Mouse (Mus musculus) cerebellum, postnatal 10 days (tissue): ENCODE data around the gene Mmp9.

Experiments used
- DNase-seq, 2 experiments: peaks; one replicate each; pipeline ENCODE4 v3.0.0; 2021; ENCODE audit warnings: mixed read lengths in 2 of 2

Mmp9 gene

GRCm38 (mm10) chr2:164956195-164956594 lies 15.6 kb downstream of the Mmp9 start:
- no peak for DNase-seq

GRCm38 (mm10) chr2:164957548-164958315 lies 17.2 kb downstream of the Mmp9 start:
- no peak for DNase-seq

GRCm38 (mm10) chr2:164960716-164961441 lies 20.3 kb downstream of the Mmp9 start, which contains the start of gene Slc12a5:
TSS of gene Slc12a5 (plus strand) at chr2:164960802.
- peak; percentile 83 to 85 for DNase-seq

GRCm38 (mm10) chr2:164961506-164962182 lies 21.1 kb downstream of the Mmp9 start:
- DNase-seq: peak; percentile 93 to 95

- DNase-seq: no peak
These were observed 21.6 kb downstream of the Mmp9 start for GRCm38 (mm10) chr2:164962183-164962580.

GRCm38 (mm10) chr2:164964242-164964894 lies 23.8 kb downstream of the Mmp9 start:
- peak; percentile 75 to 78 for DNase-seq

GRCm38 (mm10) chr2:164964981-164965380 lies 24.4 kb downstream of the Mmp9 start:
- no peak for DNase-seq

GRCm38 (mm10) chr2:164966381-164966780 lies 25.8 kb downstream of the Mmp9 start:
- DNase-seq: no peak

- peak in 1 of 2 experiments; percentile 43 for DNase-seq
These were observed 26.6 kb downstream of the Mmp9 start for GRCm38 (mm10) chr2:164967193-164967592.

GRCm38 (mm10) chr2:164967761-164968440 lies 27.3 kb downstream of the Mmp9 start:
- peak; percentile 86 to 87 for DNase-seq

- peak; percentile 69 to 71 for DNase-seq
These were observed 27.9 kb downstream of the Mmp9 start for GRCm38 (mm10) chr2:164968451-164968851.

- DNase-seq: peak; percentile 71 to 73
These were observed 28.8 kb downstream of the Mmp9 start for GRCm38 (mm10) chr2:164969348-164969781.

GRCm38 (mm10) chr2:164970631-164971196 lies 30.1 kb downstream of the Mmp9 start:
- peak; percentile 87 to 91 for DNase-seq

GRCm38 (mm10) chr2:164972646-164973045 lies 32.1 kb downstream of the Mmp9 start:
- no peak for DNase-seq

GRCm38 (mm10) chr2:164975611-164976010 lies 35.0 kb downstream of the Mmp9 start:
- peak; percentile 71 to 84 for DNase-seq

GRCm38 (mm10) chr2:164979749-164980148 lies 39.2 kb downstream of the Mmp9 start:
- DNase-seq: peak in 1 of 2 experiments; percentile 41

GRCm38 (mm10) chr2:164985962-164986361 lies 45.4 kb downstream of the Mmp9 start:
- DNase-seq: peak; percentile 63 to 65

GRCm38 (mm10) chr2:164986371-164987027 lies 45.9 kb downstream of the Mmp9 start:
- DNase-seq: peak; percentile 73 to 80

- no peak for DNase-seq
These were observed 48.2 kb downstream of the Mmp9 start for GRCm38 (mm10) chr2:164988777-164989176.

- DNase-seq: no peak
These were observed 50.5 kb downstream of the Mmp9 start for GRCm38 (mm10) chr2:164991111-164991510.

GRCm38 (mm10) chr2:164991808-164992207 lies 51.2 kb downstream of the Mmp9 start:
- DNase-seq: peak in 1 of 2 experiments; percentile 16
